Mouse (Mus musculus) embryonic facial prominence, embryonic 13.5 days (tissue): ENCODE data around the gene Enox1. TPM values are rescaled to one million over a fixed set of nuclear protein-coding genes. Genes with fewer than 3 reads are reported as not detected.

Source experiments
- ATAC-seq: fragments of 200-750 bp; cut with Nextera tagmentation; 2 replicates; pipeline ENCODE4 v1.8.0; 2017; ENCODE audit warnings: low read depth; ENCODE audit not compliant: insufficient number of reproducible peaks, insufficient read depth, low FRiP score, low TSS enrichment
- H3K27ac ChIP-seq: fragments of 300-500 bp; sonication (generic); 2 replicates; pipeline ENCODE4 v1.5.1; 2015; ENCODE audit warnings: moderate library complexity, mild to moderate bottlenecking, inconsistent platforms
- H3K27me3 ChIP-seq: fragments of 300-500 bp; sonication (generic); 2 replicates; pipeline ENCODE4 v1.6.1; 2015; ENCODE audit warnings: mild to moderate bottlenecking, inconsistent platforms
- H3K36me3 ChIP-seq: fragments of 300-500 bp; sonication (generic); 2 replicates; pipeline ENCODE4 v1.6.1; 2015; ENCODE audit warnings: mild to moderate bottlenecking, inconsistent platforms
- H3K4me1 ChIP-seq: fragments of 300-500 bp; sonication (generic); 2 replicates; pipeline ENCODE4 v1.6.1; 2015; ENCODE audit warnings: inconsistent platforms
- H3K4me2 ChIP-seq: fragments of 300-500 bp; sonication (generic); 2 replicates; pipeline ENCODE4 v1.6.1; 2015; ENCODE audit warnings: moderate library complexity, mild to moderate bottlenecking, inconsistent platforms
- H3K4me3 ChIP-seq: fragments of 300-500 bp; sonication (generic); 2 replicates; pipeline ENCODE4 v1.5.1; 2015; ENCODE audit warnings: mild to moderate bottlenecking, inconsistent platforms
- H3K9ac ChIP-seq: fragments of 300-500 bp; sonication (generic); 2 replicates; pipeline ENCODE4 v1.6.1; 2015; ENCODE audit warnings: mild to moderate bottlenecking, inconsistent platforms
- H3K9me3 ChIP-seq: fragments of 300-500 bp; sonication (generic); 2 replicates; pipeline ENCODE4 v1.6.1; 2016; ENCODE audit warnings: inconsistent platforms
- WGBS: fragments of 180-500 bp; shearing (Covaris S2); methylation state at CpG from one replicate; pipeline ENCODE4 v1.1.7; 2015; ENCODE audit warnings: mixed read lengths; 5-methylcytosine and 5-hydroxymethylcytosine counted together
- polyA plus RNA-seq: library from polyadenylated mRNA; unstranded; fragments of >200 nt; fragmentation: Nextera tagmentation; extraction: Ambion mirVana; gene quantifications from 2 replicates; pipeline ENCODE4 v1.2.1, GENCODE M21; 2015

The Enox1 gene
- polyA plus RNA-seq, 1 experiment from 2014 or later: 19.6 TPM

DNA sequence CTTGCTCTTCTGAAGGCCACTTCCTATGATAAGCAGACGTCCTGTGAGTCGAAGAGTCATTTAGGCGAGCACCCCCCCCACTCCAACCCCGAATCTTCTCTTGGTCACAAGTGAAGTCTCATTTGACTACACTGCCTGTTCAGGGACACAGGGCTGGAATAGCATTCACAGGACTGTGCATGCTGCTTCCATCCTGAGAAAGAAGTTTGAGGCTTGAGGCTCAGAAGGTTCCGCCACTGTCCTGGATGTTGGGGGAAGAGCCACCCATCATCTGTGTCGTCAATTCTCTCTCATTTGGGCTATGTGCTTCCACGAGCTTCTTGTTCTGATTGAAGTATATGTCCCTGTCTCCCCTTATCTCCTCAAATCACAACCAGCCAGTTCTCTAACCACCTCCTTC, 220.2 kb downstream of the Enox1 start:
- H3K27ac ChIP-seq: no peak overlapping the region
- H3K36me3 ChIP-seq: no peaks in the 10 kb centered on the region
- no peak for ATAC-seq
- no peak overlapping the region for H3K4me2 ChIP-seq
- H3K9me3 ChIP-seq: no peaks in the 10 kb centered on the region
- no peak overlapping the region for H3K4me3 ChIP-seq
- 81% methylated on average over 7 of the region's 7 CpGs for WGBS
- H3K27me3 ChIP-seq: no peaks in the 10 kb centered on the region
- peaks cover 25% of the 10 kb centered on the region for H3K4me1 ChIP-seq
- H3K9ac ChIP-seq: no peak overlapping the region

DNA sequence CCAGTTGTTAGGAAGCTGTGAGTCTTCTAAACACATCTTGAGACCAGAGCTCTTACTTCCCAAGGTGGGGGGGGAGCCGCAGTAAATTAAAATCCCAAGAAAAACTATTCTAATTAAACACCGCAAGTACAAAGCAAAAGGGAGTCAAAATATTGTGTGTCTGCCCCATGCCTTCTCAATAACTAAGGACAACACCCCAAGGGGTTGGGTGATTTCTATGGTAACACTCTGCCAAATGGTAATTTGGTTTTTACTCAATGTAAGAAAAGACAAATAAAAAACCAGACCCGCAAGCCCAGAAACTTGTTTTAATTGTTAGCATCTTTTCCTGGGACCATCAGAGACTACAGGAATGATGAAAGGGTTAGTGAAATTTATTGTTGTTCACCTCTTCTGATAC, 220.9 kb downstream of the Enox1 start:
- H3K4me1 ChIP-seq: peaks cover 25% of the 10 kb centered on the region
- H3K4me2 ChIP-seq: no peak overlapping the region
- H3K27me3 ChIP-seq: no peaks in the 10 kb centered on the region
- no peak overlapping the region for H3K27ac ChIP-seq
- no peaks in the 10 kb centered on the region for H3K36me3 ChIP-seq
- H3K9me3 ChIP-seq: no peaks in the 10 kb centered on the region
- no peak overlapping the region for H3K9ac ChIP-seq
- no peak for ATAC-seq
- 59% methylated on average over 3 of the region's 3 CpGs for WGBS
- no peak overlapping the region for H3K4me3 ChIP-seq

DNA sequence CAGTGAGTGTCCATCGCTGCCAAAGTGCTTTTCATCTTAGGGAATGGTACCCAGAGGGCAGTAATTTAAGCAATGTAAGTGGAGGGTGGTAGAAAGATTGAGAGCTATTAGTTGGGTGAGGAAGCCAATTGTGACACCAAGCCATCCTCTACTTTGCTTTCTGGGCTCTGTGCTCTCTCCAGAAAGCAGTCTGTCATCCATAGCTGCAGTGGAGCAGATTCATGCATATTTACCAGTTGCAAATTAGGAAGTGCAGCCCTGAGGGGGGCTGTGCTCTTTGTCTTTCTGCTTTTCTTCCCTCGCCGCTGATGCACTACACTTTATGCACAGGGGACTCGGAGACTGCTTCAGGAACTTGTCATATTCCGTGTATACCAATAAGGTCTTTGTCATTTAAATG, 221.3 kb downstream of the Enox1 start:
- H3K36me3 ChIP-seq: no peaks in the 10 kb centered on the region
- 36% methylated on average over 5 of the region's 5 CpGs for WGBS

DNA sequence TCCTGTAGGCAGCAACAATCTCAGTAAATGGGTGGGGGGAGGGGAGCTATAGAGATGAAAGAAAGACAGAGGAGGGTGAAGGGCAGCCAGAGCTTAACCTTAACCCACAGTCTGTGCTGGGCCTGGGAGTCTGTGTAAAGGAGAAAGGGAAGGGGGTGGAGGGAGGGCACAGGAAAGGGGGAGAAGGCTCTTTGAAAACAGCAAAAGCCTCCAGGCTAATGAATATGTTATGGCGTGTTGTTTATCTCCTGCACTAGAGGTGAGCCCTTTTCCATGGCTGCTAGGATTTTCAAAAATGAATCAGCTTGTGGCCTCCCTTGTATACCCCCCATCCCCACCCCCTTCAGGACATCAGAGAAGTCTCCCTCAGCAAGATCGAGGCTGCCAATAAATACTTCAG, 225.0 kb downstream of the Enox1 start:
- H3K4me1 ChIP-seq: peaks cover 25% of the 10 kb centered on the region
- H3K4me2 ChIP-seq: no peak overlapping the region
- H3K36me3 ChIP-seq: no peaks in the 10 kb centered on the region
- no peaks in the 10 kb centered on the region for H3K9me3 ChIP-seq
- no peak for ATAC-seq
- no peak overlapping the region for H3K9ac ChIP-seq
- no peaks in the 10 kb centered on the region for H3K27me3 ChIP-seq
- H3K4me3 ChIP-seq: no peak overlapping the region
- no peak overlapping the region for H3K27ac ChIP-seq
- 13% methylated on average over 2 of the region's 2 CpGs for WGBS

More for the DNA sequence above, 221.3 kb downstream of the Enox1 start:
- Histone ChIP-seq H3K27ac (no peak overlapping the region), H3K4me1 (peaks cover 25% of the 10 kb centered on the region), H3K27me3 (no peaks in the 10 kb centered on the region), H3K9me3 (no peaks in the 10 kb centered on the region), H3K9ac (no peak overlapping the region), H3K4me3 (no peak overlapping the region), H3K4me2 (no peak overlapping the region)
- ATAC-seq: no peak

DNA sequence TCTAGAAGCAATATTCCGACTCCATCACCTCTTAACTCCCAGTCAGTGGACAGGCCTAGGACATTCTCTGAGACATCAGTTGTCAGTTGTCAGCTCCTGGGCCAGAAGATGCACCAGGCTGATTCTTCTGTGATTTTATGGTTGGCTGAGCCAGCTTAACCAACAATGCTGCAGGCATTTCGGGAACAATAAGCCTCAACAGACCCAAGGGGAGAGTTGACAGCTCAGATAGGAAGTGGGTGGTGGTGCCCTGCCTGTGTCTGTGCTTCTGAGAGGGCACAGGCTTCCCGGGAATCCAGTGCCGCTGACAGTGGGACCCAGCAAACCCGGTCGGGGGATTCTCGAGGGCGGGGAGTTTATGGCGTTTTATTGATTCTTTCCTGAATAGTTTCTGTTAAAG, 229.1 kb downstream of the Enox1 start:
- WGBS: 39% methylated on average over 9 of the region's 9 CpGs
- H3K27ac ChIP-seq: no peak overlapping the region
- no peaks in the 10 kb centered on the region for H3K9me3 ChIP-seq
- no peak for ATAC-seq
- no peak overlapping the region for H3K4me3 ChIP-seq
- no peak overlapping the region for H3K4me2 ChIP-seq
- H3K9ac ChIP-seq: no peak overlapping the region
- no peaks in the 10 kb centered on the region for H3K36me3 ChIP-seq
- H3K4me1 ChIP-seq: peaks cover 16% of the 10 kb centered on the region
- H3K27me3 ChIP-seq: no peaks in the 10 kb centered on the region

DNA sequence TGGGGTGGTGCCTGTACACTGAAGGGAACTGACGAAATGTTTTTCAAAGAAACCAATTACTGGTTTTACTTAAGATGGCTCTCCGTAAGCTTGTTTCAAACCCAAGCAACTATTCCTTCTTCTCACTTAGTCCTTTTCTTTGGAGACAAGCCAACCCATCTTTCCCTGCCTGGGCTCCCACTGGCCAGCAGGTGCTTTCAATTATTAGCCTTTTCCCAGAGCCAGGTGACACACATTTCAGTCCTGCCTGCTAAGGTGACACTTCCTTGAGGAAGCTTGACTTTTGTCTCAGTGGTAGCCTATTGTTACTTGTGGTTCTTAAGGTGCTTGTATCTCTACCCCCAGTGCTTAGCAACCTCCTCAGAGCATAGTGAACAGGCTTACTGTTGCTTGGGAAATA, 231.3 kb downstream of the Enox1 start:
- no peaks in the 10 kb centered on the region for H3K9me3 ChIP-seq
- WGBS: 77% methylated on average over 2 of the region's 2 CpGs
- H3K27ac ChIP-seq: no peak overlapping the region
- no peaks in the 10 kb centered on the region for H3K27me3 ChIP-seq
- no peaks in the 10 kb centered on the region for H3K36me3 ChIP-seq
- H3K4me2 ChIP-seq: no peak overlapping the region
- no peak overlapping the region for H3K9ac ChIP-seq
- no peak overlapping the region for H3K4me3 ChIP-seq
- H3K4me1 ChIP-seq: peaks cover 8% of the 10 kb centered on the region
- ATAC-seq: no peak

DNA sequence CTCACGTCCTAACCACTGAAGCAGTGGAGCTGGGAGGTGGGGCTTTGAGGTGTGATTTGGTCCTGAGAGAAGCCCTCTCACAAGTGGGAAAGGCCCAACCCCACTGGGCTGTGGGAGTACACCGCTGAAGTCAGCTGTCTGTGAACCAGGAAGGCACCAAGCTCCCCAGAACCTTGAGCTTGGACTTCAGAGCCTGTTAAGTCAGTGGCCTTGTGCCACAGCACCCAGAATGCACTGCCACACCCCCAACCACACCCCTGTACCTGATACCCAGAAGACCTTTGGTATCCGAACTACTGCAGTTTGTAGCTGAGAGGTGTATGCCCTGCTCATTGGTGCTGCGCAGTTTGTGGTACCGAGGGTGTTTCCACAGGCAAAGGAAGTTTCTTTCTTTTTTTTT, 232.7 kb downstream of the Enox1 start:
- 88% methylated on average over 5 of the region's 5 CpGs for whole genome bisulfite sequencing
- ATAC-seq: no peak
- Histone ChIP-seq H3K27ac (no peak overlapping the region), H3K9ac (no peak overlapping the region), H3K36me3 (no peaks in the 10 kb centered on the region), H3K4me3 (no peak overlapping the region), H3K27me3 (no peaks in the 10 kb centered on the region), H3K4me2 (no peak overlapping the region), H3K9me3 (no peaks in the 10 kb centered on the region), H3K4me1 (peaks cover 4% of the 10 kb centered on the region)

DNA sequence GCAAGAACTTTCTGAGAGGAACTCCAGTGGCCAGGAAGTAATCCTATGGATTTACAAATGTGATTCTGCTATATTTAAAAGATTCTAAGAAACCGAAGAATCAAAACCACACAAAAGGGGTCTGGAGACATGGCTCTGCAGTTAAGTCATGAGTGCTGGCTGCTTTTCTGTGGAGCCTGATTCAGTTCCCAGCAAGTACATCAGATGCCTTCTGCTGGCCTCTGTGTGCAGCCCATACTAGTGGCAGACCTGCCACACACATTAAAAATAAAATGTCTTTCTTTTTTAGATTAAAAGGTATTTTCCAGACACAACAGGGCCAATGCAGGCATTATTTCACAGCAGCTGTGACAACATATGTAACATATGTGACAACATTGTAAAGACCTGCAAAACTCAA, 235.9 kb downstream of the Enox1 start:
- WGBS: 46% methylated on average over 1 of the region's 1 CpGs
- no peaks in the 10 kb centered on the region for H3K4me1 ChIP-seq

DNA sequence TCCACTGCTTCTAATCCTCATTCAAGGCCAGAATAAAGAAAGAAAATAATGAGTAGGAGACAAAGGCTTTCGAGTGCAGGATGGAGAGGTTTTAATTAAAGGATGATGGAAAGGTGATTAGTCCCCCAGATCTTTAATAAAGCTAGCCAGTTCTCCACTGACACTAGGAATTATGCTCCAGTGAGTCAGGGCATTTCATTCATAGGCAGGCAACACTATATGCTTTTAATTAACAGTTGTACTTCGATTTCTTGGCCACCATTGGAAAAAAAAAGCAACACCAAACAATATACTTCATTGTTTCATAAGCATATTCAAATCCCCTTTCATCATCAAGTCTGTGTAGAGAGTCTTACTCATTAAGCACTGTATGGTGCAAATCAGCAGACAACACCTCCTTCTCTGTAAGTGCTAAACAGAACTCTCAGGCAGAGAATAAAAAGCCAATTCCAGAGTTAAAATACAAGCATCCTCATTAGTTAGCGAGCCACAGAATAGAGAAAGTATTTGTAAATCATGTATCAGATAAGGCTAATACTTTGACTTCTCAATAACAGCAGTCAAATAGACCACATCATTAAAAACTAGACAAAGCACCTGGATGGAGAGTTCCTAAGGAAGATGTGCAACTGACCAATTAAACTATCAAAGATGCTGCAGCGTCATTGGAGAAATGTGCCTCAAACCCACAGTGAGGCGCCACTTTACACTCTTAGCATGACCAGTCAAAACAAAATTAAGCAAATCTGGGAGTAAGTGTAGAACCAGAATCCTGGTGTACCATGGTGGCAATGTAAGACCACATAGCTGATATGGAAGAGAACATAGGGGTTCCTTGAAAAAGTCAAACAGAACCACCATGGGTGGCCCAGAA, 249.9 kb downstream of the Enox1 start:
- H3K4me3 ChIP-seq: no peak overlapping the region
- ATAC-seq: no peak
- H3K27me3 ChIP-seq: no peaks in the 10 kb centered on the region
- H3K27ac ChIP-seq: no peak overlapping the region
- WGBS: 75% methylated on average over 5 of the region's 5 CpGs
- no peak overlapping the region for H3K4me2 ChIP-seq
- no peaks in the 10 kb centered on the region for H3K9me3 ChIP-seq
- H3K9ac ChIP-seq: no peak overlapping the region
- no peaks in the 10 kb centered on the region for H3K36me3 ChIP-seq
- no peaks in the 10 kb centered on the region for H3K4me1 ChIP-seq

More for the DNA sequence above, 235.9 kb downstream of the Enox1 start:
- Histone ChIP-seq H3K4me3 (no peak overlapping the region), H3K27ac (no peak overlapping the region), H3K4me2 (no peak overlapping the region), H3K36me3 (no peaks in the 10 kb centered on the region), H3K9ac (no peak overlapping the region), H3K9me3 (no peaks in the 10 kb centered on the region), H3K27me3 (no peaks in the 10 kb centered on the region)
- no peak for ATAC-seq

DNA sequence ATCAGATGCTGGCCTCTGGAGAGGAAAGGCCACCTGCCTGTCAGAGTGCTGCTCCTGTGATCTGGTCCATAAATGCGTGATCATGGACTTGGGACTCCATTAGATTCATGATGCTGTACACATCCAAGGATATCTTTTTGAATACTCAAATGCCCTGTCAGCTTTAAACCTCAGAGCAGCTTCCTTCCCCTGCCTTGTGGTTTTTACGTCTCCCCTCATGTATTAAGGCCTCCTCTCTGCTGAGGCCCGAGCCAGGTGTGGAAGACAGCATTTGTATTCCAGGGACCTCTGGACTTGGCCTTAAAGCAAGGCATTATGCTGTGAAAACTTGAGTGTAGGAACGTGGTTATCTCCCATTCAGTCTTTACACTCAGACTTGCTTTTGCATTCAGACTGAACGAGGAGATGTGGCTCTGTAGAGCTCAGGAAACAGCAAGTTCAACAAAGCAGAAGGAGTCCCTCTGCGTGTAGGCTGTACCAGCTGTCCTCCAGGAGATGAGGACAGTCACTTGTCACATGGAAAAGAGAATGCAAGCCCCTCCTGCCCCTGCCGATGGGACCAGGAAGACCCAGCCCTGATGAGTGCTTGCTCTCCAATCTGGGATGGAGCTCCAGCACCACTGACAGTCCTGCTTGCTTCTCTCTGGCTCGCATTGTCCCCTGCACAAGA, 252.8 kb downstream of the Enox1 start:
- WGBS: 83% methylated on average over 8 of the region's 8 CpGs
- Histone ChIP-seq H3K4me2 (no peak overlapping the region), H3K27me3 (no peaks in the 10 kb centered on the region), H3K27ac (no peak overlapping the region), H3K4me1 (no peaks in the 10 kb centered on the region), H3K9me3 (no peaks in the 10 kb centered on the region), H3K4me3 (no peak overlapping the region), H3K36me3 (no peaks in the 10 kb centered on the region), H3K9ac (no peak overlapping the region)
- no peak for ATAC-seq

DNA sequence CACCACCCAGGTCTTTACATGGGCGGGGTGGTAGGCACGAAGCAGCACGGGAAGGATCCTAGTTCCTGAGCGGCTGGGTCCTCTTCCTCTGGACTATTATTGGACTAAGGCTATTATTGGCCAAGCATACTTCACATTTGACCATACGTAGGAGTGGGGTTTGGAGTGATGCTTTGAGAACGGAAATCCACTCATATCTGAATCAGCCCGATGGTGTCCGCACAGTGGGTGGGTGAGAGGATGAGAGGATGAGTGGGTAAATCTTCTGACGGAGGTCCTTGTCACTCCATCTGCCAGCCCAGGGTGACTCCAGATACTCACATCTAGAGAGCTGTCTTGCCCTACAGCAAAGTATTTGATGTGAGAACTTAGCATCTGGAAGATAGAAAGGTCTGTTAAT, 253.8 kb downstream of the Enox1 start:
- H3K9ac ChIP-seq: no peak overlapping the region
- WGBS: 93% methylated on average over 9 of the region's 9 CpGs

DNA sequence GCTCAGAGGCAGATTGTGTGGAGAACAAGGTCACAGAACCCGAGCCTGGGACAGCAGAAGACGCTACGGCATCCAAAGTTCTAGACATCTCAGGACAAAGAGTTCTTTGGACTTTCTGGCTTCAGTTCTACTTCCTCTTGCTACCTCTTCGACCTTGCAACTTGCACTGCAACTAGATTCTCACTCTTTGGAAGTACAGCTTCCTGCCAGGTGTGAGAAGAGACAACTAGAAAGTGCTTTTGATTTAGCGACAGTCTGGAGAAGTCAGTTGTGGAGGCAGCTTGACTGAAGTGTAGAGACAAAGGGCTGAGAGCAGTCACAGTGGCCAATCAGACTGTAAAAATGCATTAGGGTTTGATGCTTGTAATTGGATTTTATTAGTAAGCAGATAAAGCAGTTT, 256.5 kb downstream of the Enox1 start:
- Histone ChIP-seq H3K4me3 (no peak overlapping the region), H3K9ac (no peak overlapping the region), H3K27me3 (no peaks in the 10 kb centered on the region), H3K36me3 (no peaks in the 10 kb centered on the region), H3K4me1 (peaks cover 13% of the 10 kb centered on the region; the same call in 1 of the 2 replicates), H3K9me3 (no peaks in the 10 kb centered on the region), H3K4me2 (no peak overlapping the region), H3K27ac (no peak overlapping the region)
- WGBS: 83% methylated on average over 5 of the region's 5 CpGs
- ATAC-seq: no peak

More for the DNA sequence above, 253.8 kb downstream of the Enox1 start:
- peaks cover 6% of the 10 kb centered on the region; the same call in 1 of the 2 replicates for H3K4me1 ChIP-seq
- ATAC-seq: no peak
- no peaks in the 10 kb centered on the region for H3K9me3 ChIP-seq
- no peak overlapping the region for H3K4me2 ChIP-seq
- H3K27me3 ChIP-seq: no peaks in the 10 kb centered on the region
- H3K4me3 ChIP-seq: no peak overlapping the region
- no peak overlapping the region for H3K27ac ChIP-seq
- no peaks in the 10 kb centered on the region for H3K36me3 ChIP-seq
